Mouse (Mus musculus): ENCODE results near the gene Olfr955. TPM values are rescaled to one million over a fixed set of nuclear protein-coding genes. Genes with fewer than 3 reads are reported as not detected.

The Olfr955 gene
- polyA plus RNA-seq (2012) = not detected in 2 replicates

DNA sequence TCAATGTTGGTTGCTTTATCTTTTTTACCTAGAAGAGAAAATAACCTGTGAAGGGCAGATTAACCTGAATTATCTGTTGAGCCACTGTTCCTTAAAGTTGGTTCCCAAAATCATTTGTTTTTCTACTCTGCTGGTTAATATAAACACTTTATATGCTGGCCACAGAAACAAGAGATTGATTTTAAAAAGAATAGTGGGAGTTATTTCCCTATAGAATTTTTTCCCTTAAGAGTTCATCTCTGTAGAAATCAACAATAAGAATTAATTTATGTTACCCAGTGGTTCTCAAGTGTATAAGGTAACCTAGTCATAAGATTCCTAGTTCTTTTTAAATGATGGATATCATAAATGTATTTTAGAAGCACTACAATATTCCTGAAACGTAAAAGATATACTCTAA lies at the start of gene Olfr955:
Olfr955 (minus strand) TSS at position 101 of the 400 bp plus-strand sequence.
- TF ChIP-seq GATA1 (IDR thresholded peaks at IDR 0.05; ENCODE audit: low read length) = no peak

DNA sequence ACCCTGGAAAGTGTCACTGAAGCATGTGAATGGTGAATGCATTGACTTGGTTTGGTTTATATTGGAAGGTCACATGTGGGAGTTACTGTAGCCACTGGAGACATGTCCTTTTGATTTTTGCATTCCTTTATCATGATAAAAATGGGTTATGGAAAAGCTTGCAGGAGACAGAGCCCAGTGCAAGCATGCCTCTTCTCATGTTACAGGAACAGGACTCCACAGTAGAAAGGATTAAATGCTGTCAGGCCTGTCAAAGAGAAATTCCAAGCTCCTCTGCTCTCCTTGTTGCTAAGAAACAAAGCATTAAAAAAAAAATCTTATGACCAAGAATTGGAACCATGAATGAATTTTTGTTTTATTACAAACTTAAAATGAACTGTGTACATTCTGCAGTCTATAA lies 46.9 kb upstream of the Olfr955 start:
- TF ChIP-seq GATA1 (IDR thresholded peaks at IDR 0.05; ENCODE audit: low read length) = no peak

DNA sequence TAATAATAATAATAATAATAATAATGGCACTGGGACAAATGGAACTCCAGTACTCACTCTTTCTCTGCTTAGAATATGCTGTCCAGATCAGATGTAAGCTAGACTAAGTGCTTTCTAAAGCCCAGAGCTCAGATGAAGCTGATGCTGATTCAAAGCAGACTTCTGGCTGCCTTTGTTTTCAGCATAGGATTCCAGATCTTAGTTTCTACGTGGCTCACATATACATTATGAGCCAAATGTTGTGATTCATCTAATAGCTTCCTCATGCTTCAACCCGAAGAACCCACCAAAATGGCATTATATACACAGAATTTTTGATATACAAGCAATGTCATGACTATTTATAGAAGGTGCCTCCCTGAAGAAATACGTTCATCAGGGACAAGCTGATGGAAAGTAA lies 43.8 kb upstream of the Olfr955 start, which contains the start of gene Olfr957:
Olfr957 (minus strand) TSS at position 279 of the 400 bp plus-strand sequence.
- TF ChIP-seq GATA1 (IDR thresholded peaks at IDR 0.05; ENCODE audit: low read length) = no peak

DNA sequence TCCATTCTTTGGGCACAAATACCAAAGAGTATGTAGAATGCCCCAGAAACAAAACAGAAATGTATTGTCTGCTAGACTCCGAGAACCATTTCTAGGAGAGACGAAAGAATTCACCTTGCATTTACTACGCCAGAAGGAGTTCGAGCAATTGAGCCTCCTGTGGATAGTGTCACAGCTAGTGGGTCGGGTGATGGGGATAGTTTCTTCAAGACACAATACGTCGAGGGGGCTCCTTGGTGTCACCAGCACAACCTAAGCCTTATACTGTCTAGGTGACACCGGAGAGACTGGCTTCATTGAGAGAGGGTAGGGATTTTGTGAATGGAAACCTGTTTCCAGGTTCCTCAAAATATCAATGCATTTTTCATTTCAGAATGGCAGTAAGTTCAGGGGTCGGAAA lies 37.7 kb upstream of the Olfr955 start:
- no peak for TF ChIP-seq GATA1 (IDR thresholded peaks at IDR 0.05; ENCODE audit: low read length)

DNA sequence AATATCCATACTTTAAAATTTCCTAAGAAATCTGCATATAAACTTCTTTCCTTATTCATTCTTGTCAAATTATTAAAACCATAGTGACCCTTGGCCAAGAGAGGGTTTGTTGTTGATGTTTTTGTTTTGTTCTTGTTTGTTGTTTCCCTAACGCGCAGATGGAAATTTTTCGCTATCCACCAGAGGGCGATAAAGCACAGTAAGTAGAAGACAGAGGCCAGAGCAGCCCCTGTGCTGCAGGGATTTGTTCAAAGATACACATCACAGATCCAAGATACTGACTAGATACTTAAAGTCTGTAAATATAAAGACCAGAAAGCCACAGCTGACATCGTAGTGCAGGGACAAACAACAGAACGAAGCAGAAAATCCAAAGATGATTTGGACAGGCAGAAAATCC lies 37.3 kb upstream of the Olfr955 start:
- no peak for TF ChIP-seq GATA1 (IDR thresholded peaks at IDR 0.05; ENCODE audit: low read length)

DNA sequence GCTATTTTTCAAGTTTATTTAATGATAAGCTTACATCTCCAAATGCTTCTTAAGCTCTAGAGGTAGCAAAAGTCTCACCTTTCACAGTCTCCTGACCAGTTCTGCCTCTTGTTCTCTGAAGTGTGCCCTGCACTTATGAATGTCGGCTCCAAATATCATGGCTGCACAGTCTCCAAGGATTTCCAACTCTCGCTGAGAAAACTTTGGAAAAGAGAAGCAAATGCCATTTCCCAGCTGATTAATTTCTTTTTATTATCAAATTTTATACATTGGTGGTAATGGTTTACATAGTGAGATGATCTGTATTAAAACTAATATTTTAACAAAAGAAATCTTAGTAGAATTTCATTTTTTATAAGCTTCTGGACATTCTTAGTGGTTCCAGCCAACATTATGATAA lies 22.2 kb upstream of the Olfr955 start, which contains the start of gene Olfr44:
Olfr44 (minus strand) TSS at position 101 of the 400 bp plus-strand sequence.
- TF ChIP-seq GATA1 (IDR thresholded peaks at IDR 0.05; ENCODE audit: low read length) = no peak

DNA sequence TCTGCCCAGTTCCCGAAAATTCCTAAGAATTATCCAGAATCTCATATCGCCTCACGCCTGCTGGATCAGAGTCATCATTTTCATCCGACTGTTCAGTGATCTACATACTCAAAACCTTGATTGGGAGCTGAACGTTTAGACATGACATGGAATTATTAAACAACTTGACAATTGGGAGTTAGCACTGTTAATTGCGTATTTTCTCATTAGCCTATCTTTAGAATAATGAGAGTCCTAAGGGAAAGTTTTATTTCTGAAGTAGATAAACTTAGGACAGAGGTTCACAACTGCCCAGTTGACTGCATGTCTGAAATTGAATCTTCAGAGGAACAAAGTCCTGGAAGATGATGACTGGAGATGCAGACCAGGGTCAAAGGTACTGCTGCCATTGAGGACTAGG lies 15.3 kb downstream of the Olfr955 start, which contains the start of gene Olfr954:
Olfr954 (plus strand) TSS at position 301 of the 400 bp plus-strand sequence.
- TF ChIP-seq GATA1 (IDR thresholded peaks at IDR 0.05; ENCODE audit: low read length) = no peak

DNA sequence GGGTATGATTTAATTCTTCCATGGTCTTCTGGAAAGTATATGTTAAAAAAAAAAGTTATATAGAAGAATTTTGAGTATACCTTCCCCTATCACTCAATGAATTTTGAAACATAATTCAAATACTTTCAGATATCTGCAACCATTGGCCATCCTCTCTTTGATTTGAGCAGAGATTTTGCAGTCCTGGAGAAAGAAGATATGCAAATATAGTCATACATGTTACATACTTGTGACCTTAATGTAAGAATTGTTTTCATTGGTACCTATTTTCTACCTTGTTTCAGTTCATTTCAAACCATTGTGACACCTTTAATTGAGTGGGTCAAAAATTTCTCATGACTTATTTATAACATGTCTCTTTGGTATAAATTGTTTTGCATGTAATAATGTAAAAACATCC lies 44.7 kb downstream of the Olfr955 start, which contains the start of gene Olfr952:
Olfr952 (minus strand) TSS at position 101 of the 400 bp plus-strand sequence.
- TF ChIP-seq GATA1 (IDR thresholded peaks at IDR 0.05; ENCODE audit: low read length) = no peak

Other genes starting within 250 kb of the Olfr955 start
- gene Olfr1537, start 221.9 kb downstream of the Olfr955 start, polyA plus RNA-seq (2012) = not detected in 2 replicates
- not detected in 2 replicates for gene Olfr945, start 195.1 kb downstream of the Olfr955 start, polyA plus RNA-seq (2012)
- gene Olfr948, start 145.9 kb downstream of the Olfr955 start, polyA plus RNA-seq (2012) = not detected in 2 replicates
- gene Olfr951, start 84.5 kb downstream of the Olfr955 start, polyA plus RNA-seq (2012) = not detected in 2 replicates
- gene Olfr952, start 44.8 kb downstream of the Olfr955 start, polyA plus RNA-seq (2012) = not detected in 2 replicates
- not detected in 2 replicates for gene Olfr954, start 15.2 kb downstream of the Olfr955 start, polyA plus RNA-seq (2012)
- gene Olfr44, start 22.1 kb upstream of the Olfr955 start, polyA plus RNA-seq (2012) = not detected in 2 replicates
- not detected in 2 replicates for gene Olfr957, start 43.9 kb upstream of the Olfr955 start, polyA plus RNA-seq (2012)
- not detected in 2 replicates for gene Olfr958, start 82.1 kb upstream of the Olfr955 start, polyA plus RNA-seq (2012)
- gene Olfr959, start 103.6 kb upstream of the Olfr955 start, polyA plus RNA-seq (2012) = not detected in 2 replicates
- not detected in 2 replicates for gene AW551984, start 132.5 kb upstream of the Olfr955 start, polyA plus RNA-seq (2012)
- not detected in 2 replicates for gene Olfr148, start 138.7 kb upstream of the Olfr955 start, polyA plus RNA-seq (2012)
- gene Olfr960, start 149.4 kb upstream of the Olfr955 start, polyA plus RNA-seq (2012) = not detected in 2 replicates
- gene Olfr961, start 173.1 kb upstream of the Olfr955 start, polyA plus RNA-seq (2012) = not detected in 2 replicates
- not detected in 2 replicates for gene Olfr963, start 195.3 kb upstream of the Olfr955 start, polyA plus RNA-seq (2012)
- gene Olfr149, start 235.2 kb upstream of the Olfr955 start, polyA plus RNA-seq (2012) = not detected in 2 replicates
- not detected in 2 replicates for gene Olfr965, start 239.4 kb upstream of the Olfr955 start, polyA plus RNA-seq (2012)